Mouse (Mus musculus) adrenal gland (tissue): ENCODE data around the gene Ppp1r14c.
"Not testable (repeated sequence)": the region's sequence is repeated elsewhere in the genome, so short reads cannot be mapped to it uniquely, and the experiment has no call there.

Experiments used
- intact Hi-C: fragments of 180-260 bp; cut with DNase I; formaldehyde crosslinking; loops from one replicate; pipeline ENCODE4 v1.15.1; 2025
- microRNA-seq, 2 experiments: library from miRNA; unstranded; fragments of <30 nt; microRNA quantifications; one replicate each; pipeline ENCODE4; 2019

Gene Ppp1r14c

GRCm38 (mm10) chr10:3458686-3459085, 92.8 kb downstream of the Ppp1r14c start:
- intact Hi-C loops: loop anchor here (10.0 kb wide), 1 partner anchor 94 kb away; the partner anchor contains the start of gene Ppp1r14c

GRCm38 (mm10) chr10:3460841-3461240, 95.0 kb downstream of the Ppp1r14c start:
- intact Hi-C loops: no loop called here

- intact Hi-C loops: no loop called here
Measured at GRCm38 (mm10) chr10:3466135-3466626, 100.3 kb downstream of the Ppp1r14c start.

GRCm38 (mm10) chr10:3468590-3468989, 102.7 kb downstream of the Ppp1r14c start:
- intact Hi-C loops: no loop called here

- intact Hi-C loops: no loop called here
Measured at GRCm38 (mm10) chr10:3476611-3477010, 110.8 kb downstream of the Ppp1r14c start.

GRCm38 (mm10) chr10:3479772-3480171, 113.9 kb downstream of the Ppp1r14c start:
- intact Hi-C loops: no loop called here

GRCm38 (mm10) chr10:3490052-3490451, 124.2 kb downstream of the Ppp1r14c start:
- intact Hi-C loops: no loop called here

GRCm38 (mm10) chr10:3496791-3497190, 130.9 kb downstream of the Ppp1r14c start:
- intact Hi-C loops: no loop called here

GRCm38 (mm10) chr10:3500846-3501245, 135.0 kb downstream of the Ppp1r14c start:
- intact Hi-C loops: not testable (repeated sequence)

GRCm38 (mm10) chr10:3507484-3508221, 141.8 kb downstream of the Ppp1r14c start:
- intact Hi-C loops: no loop called here

GRCm38 (mm10) chr10:3508222-3508588, 142.3 kb downstream of the Ppp1r14c start:
- intact Hi-C loops: no loop called here

GRCm38 (mm10) chr10:3508746-3509145, 142.9 kb downstream of the Ppp1r14c start:
- intact Hi-C loops: no loop called here

GRCm38 (mm10) chr10:3509663-3510277, 143.9 kb downstream of the Ppp1r14c start:
- intact Hi-C loops: no loop called here

GRCm38 (mm10) chr10:3510486-3510885, 144.6 kb downstream of the Ppp1r14c start:
- intact Hi-C loops: no loop called here

- intact Hi-C loops: no loop called here
Measured at GRCm38 (mm10) chr10:3511401-3511800, 145.5 kb downstream of the Ppp1r14c start.

- intact Hi-C loops: no loop called here
Measured at GRCm38 (mm10) chr10:3512620-3513305, 146.9 kb downstream of the Ppp1r14c start.

- intact Hi-C loops: no loop called here
Measured at GRCm38 (mm10) chr10:3513947-3514346, 148.1 kb downstream of the Ppp1r14c start.

Small RNAs within 50 kb of the gene (microRNA-seq; reads per million reads assigned to microRNA genes)
- 0 reads per million in 2 experiments for gene Gm24482
